Mouse (Mus musculus): ENCODE data around the gene Ctnna2. TPM values are rescaled to one million over a fixed set of nuclear protein-coding genes. Genes with fewer than 3 reads are reported as not detected.

Gene Ctnna2
- polyA plus RNA-seq, 1 experiment from 2014 or later: 1.2 TPM

DNA sequence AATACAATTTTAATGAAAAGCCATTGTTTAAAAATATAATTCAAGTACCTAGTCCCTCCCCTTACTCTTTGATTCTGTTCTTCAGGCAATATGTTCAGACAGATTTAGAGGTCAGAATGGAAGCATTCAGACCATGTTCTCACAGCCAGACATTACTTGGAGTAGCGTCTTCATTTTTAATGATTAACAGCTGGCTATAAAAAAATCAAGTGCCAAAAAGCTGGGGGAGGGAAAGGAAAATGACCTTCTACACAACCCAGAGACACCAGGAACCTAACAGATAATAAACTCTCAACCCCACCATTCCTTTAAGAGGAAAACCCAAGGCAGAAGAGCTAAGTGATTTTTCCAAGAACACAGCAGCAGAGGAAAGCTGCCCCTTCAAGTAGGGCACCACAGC is 624.7 kb downstream of the Ctnna2 start:
- H3K4me2 ChIP-seq (ENCODE audit: low read depth, low read length): no peak overlapping the region
- 63% methylated on average over 1 of the region's 1 CpGs for WGBS
- H3K27me3 ChIP-seq (ENCODE audit: control insufficient read depth, insufficient read depth, low read length): no peaks in the 10 kb centered on the region
- no peaks in the 10 kb centered on the region for H3K4me1 ChIP-seq (ENCODE audit: control insufficient read depth, insufficient read depth, low read length)
- no peaks in the 10 kb centered on the region for H3K36me3 ChIP-seq (ENCODE audit: control insufficient read depth, insufficient read depth)
- no peak for ATAC-seq (replicated peaks; ENCODE audit: extremely low read depth, insufficient read depth, low FRiP score)
- H3K9me3 ChIP-seq (replicated peaks; ENCODE audit: control insufficient read depth, low read length): no peaks in the 10 kb centered on the region
- H3K27ac ChIP-seq (ENCODE audit: low read length): no peak overlapping the region
- no peak overlapping the region for H3K4me3 ChIP-seq (ENCODE audit: low read length)
- no peak overlapping the region for H3K9ac ChIP-seq (ENCODE audit: low read length)

DNA sequence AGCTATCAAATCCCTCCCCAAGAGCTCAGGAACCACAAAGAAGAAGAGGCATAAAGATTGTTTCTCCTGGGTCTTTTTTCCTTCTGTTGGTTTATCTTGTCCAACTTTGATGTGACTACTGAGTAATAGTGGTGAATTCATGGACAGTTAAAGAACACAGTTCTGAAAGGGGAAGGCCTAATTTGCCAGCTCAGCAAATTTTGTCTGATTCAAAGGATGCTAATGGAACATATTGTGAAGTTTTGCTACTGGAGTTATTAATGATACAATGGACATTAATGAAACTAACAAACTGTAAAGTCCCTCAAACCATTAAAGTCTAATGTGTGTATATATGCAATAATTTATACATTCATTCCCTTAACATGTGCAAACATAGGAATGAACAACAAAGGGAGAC is 635.7 kb downstream of the Ctnna2 start:
- ATAC-seq (replicated peaks; ENCODE audit: extremely low read depth, insufficient read depth, low FRiP score): no peak
- Histone ChIP-seq H3K9me3 (replicated peaks; ENCODE audit: control insufficient read depth, low read length) (no peaks in the 10 kb centered on the region), H3K4me3 (ENCODE audit: low read length) (no peak overlapping the region), H3K4me1 (ENCODE audit: control insufficient read depth, insufficient read depth, low read length) (no peaks in the 10 kb centered on the region), H3K27ac (ENCODE audit: low read length) (no peak overlapping the region), H3K36me3 (ENCODE audit: control insufficient read depth, insufficient read depth) (no peaks in the 10 kb centered on the region), H3K9ac (ENCODE audit: low read length) (no peak overlapping the region), H3K4me2 (ENCODE audit: low read depth, low read length) (no peak overlapping the region), H3K27me3 (ENCODE audit: control insufficient read depth, insufficient read depth, low read length) (no peaks in the 10 kb centered on the region)

DNA sequence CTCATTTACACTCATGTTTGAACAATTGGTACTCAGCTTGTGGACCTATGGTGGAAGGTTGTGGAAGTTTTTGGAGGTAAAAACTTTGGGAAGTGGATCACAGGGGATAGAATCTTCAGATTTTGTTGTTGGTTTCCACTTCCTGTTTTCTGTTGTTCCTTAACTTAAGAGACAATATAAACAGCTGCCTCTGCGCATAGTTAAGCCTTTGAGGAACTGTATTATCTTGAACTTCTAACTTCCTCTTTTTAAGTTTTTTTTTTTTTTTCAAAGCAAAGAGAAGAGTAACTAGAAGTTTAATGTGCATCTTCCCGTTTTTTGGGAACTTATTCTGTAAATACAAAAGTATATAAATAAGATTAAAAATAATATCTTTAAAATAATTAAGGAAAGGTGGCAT is 644.0 kb downstream of the Ctnna2 start:
- H3K27ac ChIP-seq (ENCODE audit: low read length): no peak overlapping the region
- no peak overlapping the region for H3K9ac ChIP-seq (ENCODE audit: low read length)
- no peaks in the 10 kb centered on the region for H3K27me3 ChIP-seq (ENCODE audit: control insufficient read depth, insufficient read depth, low read length)
- H3K4me2 ChIP-seq (ENCODE audit: low read depth, low read length): no peak overlapping the region
- 60% methylated on average over 2 of the region's 2 CpGs for WGBS
- no peak overlapping the region for H3K4me3 ChIP-seq (ENCODE audit: low read length)
- no peak for ATAC-seq (replicated peaks; ENCODE audit: extremely low read depth, insufficient read depth, low FRiP score)
- no peaks in the 10 kb centered on the region for H3K4me1 ChIP-seq (ENCODE audit: control insufficient read depth, insufficient read depth, low read length)
- no peaks in the 10 kb centered on the region for H3K9me3 ChIP-seq (replicated peaks; ENCODE audit: control insufficient read depth, low read length)
- H3K36me3 ChIP-seq (ENCODE audit: control insufficient read depth, insufficient read depth): no peaks in the 10 kb centered on the region

DNA sequence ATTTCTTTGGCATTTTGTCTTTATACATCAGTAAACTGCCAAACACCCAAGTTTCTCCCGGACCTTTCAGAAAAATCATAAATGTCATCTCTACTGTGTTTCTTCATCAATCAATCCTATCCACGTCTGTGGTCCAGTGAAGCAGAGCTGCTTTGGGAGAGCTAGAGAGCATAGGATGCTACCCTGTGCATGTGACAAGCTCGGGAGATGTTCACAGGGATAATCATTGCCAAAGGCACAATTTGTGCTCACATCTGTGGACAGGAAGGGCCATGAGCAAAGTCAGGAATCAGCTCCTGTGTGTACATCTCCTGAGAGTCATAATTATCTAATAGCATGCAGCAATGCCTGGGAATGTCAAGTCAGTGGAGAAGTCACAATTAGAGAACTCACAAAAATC is 654.8 kb downstream of the Ctnna2 start:
- no peak for ATAC-seq (replicated peaks; ENCODE audit: extremely low read depth, insufficient read depth, low FRiP score)
- Histone ChIP-seq H3K36me3 (ENCODE audit: control insufficient read depth, insufficient read depth) (no peaks in the 10 kb centered on the region), H3K4me3 (ENCODE audit: low read length) (no peak overlapping the region), H3K4me1 (ENCODE audit: control insufficient read depth, insufficient read depth, low read length) (no peaks in the 10 kb centered on the region), H3K9me3 (replicated peaks; ENCODE audit: control insufficient read depth, low read length) (no peaks in the 10 kb centered on the region), H3K4me2 (ENCODE audit: low read depth, low read length) (no peak overlapping the region), H3K27ac (ENCODE audit: low read length) (no peak overlapping the region), H3K9ac (ENCODE audit: low read length) (no peak overlapping the region), H3K27me3 (ENCODE audit: control insufficient read depth, insufficient read depth, low read length) (no peaks in the 10 kb centered on the region)
- 61% methylated on average over 3 of the region's 3 CpGs for WGBS

DNA sequence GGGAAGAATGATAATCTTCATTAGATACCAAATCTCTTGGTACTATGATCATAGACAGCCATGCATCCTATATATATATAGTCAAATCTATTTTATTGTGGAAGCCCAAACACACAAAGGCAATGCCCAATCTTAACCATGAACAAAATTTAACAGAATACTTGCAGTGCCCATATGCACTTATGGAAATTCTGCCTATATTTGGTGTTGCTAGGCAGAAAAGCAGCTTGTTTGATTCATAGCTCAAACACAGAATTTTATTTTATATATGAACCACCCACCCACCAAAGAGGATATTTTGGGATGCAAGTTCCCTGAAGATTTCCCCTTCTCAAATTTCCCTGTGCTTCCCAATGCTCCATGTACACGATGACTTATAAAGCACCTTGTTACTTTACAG is 655.2 kb downstream of the Ctnna2 start:
- ATAC-seq (replicated peaks; ENCODE audit: extremely low read depth, insufficient read depth, low FRiP score): no peak
- Histone ChIP-seq H3K36me3 (ENCODE audit: control insufficient read depth, insufficient read depth) (no peaks in the 10 kb centered on the region), H3K27me3 (ENCODE audit: control insufficient read depth, insufficient read depth, low read length) (no peaks in the 10 kb centered on the region), H3K4me3 (ENCODE audit: low read length) (no peak overlapping the region), H3K27ac (ENCODE audit: low read length) (no peak overlapping the region), H3K9ac (ENCODE audit: low read length) (no peak overlapping the region), H3K9me3 (replicated peaks; ENCODE audit: control insufficient read depth, low read length) (no peaks in the 10 kb centered on the region), H3K4me1 (ENCODE audit: control insufficient read depth, insufficient read depth, low read length) (no peaks in the 10 kb centered on the region), H3K4me2 (ENCODE audit: low read depth, low read length) (no peak overlapping the region)
- 76% methylated on average over 1 of the region's 1 CpGs for WGBS

DNA sequence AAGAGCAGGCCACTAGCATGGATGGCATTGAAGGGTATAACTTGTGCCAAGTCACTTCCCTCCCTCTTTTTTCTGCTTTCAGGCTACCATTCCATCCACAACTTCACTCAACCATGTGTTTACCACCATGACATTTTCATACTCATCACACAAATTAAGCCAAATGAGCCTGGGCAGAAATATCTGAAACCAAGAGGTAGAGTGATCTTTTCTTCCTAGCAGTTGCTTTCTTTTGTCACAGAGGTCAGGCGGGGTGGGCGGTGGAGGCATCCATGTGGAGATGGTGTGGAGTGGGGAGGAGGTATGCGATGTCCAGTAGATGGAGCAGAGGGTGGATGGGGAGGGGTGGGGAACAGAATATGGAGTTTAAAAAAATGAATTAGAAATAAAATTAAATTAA is 672.7 kb downstream of the Ctnna2 start:
- 83% methylated on average over 3 of the region's 3 CpGs for WGBS

DNA sequence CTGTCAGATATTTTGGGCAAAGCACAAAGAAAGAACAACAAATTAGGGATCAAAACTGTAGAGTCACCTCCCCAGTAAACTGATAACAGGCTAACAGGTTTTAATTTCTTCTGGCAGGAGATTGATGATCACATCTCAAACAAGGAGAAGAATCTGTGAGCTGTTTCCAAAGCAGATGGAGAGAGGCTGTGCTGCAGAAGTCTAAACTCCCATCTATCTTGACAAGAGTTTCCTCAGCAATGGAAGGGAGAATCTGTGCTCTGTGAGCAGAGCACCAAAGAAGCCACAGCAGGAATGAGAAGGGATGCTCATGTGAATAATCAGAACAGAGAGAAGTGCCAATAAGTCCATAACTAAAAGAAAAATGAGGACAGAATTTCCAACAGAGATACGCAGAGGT is 678.2 kb downstream of the Ctnna2 start:
- Histone ChIP-seq H3K4me2 (ENCODE audit: low read depth, low read length) (no peak overlapping the region), H3K4me3 (ENCODE audit: low read length) (no peak overlapping the region), H3K27me3 (ENCODE audit: control insufficient read depth, insufficient read depth, low read length) (no peaks in the 10 kb centered on the region), H3K9ac (ENCODE audit: low read length) (no peak overlapping the region), H3K27ac (ENCODE audit: low read length) (no peak overlapping the region), H3K4me1 (ENCODE audit: control insufficient read depth, insufficient read depth, low read length) (no peaks in the 10 kb centered on the region), H3K9me3 (replicated peaks; ENCODE audit: control insufficient read depth, low read length) (no peaks in the 10 kb centered on the region), H3K36me3 (ENCODE audit: control insufficient read depth, insufficient read depth) (no peaks in the 10 kb centered on the region)
- WGBS: 68% methylated on average over 1 of the region's 1 CpGs
- no peak for ATAC-seq (replicated peaks; ENCODE audit: extremely low read depth, insufficient read depth, low FRiP score)

More for the DNA sequence above, 672.7 kb downstream of the Ctnna2 start:
- Histone ChIP-seq H3K27me3 (ENCODE audit: control insufficient read depth, insufficient read depth, low read length) (no peaks in the 10 kb centered on the region), H3K4me2 (ENCODE audit: low read depth, low read length) (no peak overlapping the region), H3K4me1 (ENCODE audit: control insufficient read depth, insufficient read depth, low read length) (no peaks in the 10 kb centered on the region), H3K9me3 (replicated peaks; ENCODE audit: control insufficient read depth, low read length) (no peaks in the 10 kb centered on the region), H3K9ac (ENCODE audit: low read length) (no peak overlapping the region), H3K27ac (ENCODE audit: low read length) (no peak overlapping the region), H3K36me3 (ENCODE audit: control insufficient read depth, insufficient read depth) (no peaks in the 10 kb centered on the region), H3K4me3 (ENCODE audit: low read length) (no peak overlapping the region)
- no peak for ATAC-seq (replicated peaks; ENCODE audit: extremely low read depth, insufficient read depth, low FRiP score)

DNA sequence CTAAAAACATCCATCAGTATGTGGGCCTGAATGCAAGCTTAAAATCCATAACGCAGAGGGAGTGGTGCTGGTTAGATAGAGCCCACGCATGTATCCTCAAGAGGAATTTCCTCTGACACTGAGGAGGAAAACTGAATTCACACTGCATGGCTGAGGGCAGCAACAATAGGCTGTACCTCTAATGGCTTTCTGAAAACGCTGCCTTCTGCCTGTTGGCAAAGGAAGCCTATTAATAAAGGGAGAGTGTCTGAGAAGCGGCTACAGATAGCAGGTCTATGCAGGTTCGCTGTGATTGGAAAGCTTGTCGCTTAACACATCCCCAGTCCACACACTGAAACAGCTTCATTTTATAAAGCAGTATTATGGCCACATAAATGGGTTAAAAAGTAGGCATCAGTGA is 688.1 kb downstream of the Ctnna2 start:
- H3K4me2 ChIP-seq (ENCODE audit: low read depth, low read length): no peak overlapping the region
- H3K9ac ChIP-seq (ENCODE audit: low read length): no peak overlapping the region
- no peak overlapping the region for H3K4me3 ChIP-seq (ENCODE audit: low read length)
- WGBS: 62% methylated on average over 6 of the region's 6 CpGs
- no peak overlapping the region for H3K27ac ChIP-seq (ENCODE audit: low read length)
- ATAC-seq (replicated peaks; ENCODE audit: extremely low read depth, insufficient read depth, low FRiP score): no peak
- H3K9me3 ChIP-seq (replicated peaks; ENCODE audit: control insufficient read depth, low read length): no peaks in the 10 kb centered on the region
- H3K27me3 ChIP-seq (ENCODE audit: control insufficient read depth, insufficient read depth, low read length): no peaks in the 10 kb centered on the region
- no peaks in the 10 kb centered on the region for H3K4me1 ChIP-seq (ENCODE audit: control insufficient read depth, insufficient read depth, low read length)
- no peaks in the 10 kb centered on the region for H3K36me3 ChIP-seq (ENCODE audit: control insufficient read depth, insufficient read depth)

DNA sequence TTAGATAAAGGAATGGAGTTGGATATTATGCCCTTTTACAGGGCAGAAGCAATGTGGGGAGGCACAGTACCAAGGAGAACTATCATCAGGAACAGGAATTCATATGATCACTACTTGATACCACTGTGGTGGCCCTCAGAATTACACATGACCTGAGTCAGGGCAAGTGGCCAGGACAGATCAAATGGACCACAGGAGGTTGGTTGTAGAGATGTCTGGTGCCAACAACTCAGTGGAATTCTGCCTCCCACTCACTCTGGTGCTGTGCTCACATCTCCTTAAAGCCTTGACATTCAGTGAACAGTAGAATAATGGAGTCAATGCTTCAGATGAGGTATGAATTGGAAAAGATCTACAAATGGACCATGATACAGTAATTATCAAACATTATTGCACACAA is 691.1 kb downstream of the Ctnna2 start:
- Histone ChIP-seq H3K4me3 (ENCODE audit: low read length) (no peak overlapping the region), H3K9me3 (replicated peaks; ENCODE audit: control insufficient read depth, low read length) (no peaks in the 10 kb centered on the region), H3K9ac (ENCODE audit: low read length) (no peak overlapping the region), H3K27me3 (ENCODE audit: control insufficient read depth, insufficient read depth, low read length) (no peaks in the 10 kb centered on the region), H3K27ac (ENCODE audit: low read length) (no peak overlapping the region), H3K4me1 (ENCODE audit: control insufficient read depth, insufficient read depth, low read length) (no peaks in the 10 kb centered on the region), H3K36me3 (ENCODE audit: control insufficient read depth, insufficient read depth) (no peaks in the 10 kb centered on the region), H3K4me2 (ENCODE audit: low read depth, low read length) (no peak overlapping the region)
- no peak for ATAC-seq (replicated peaks; ENCODE audit: extremely low read depth, insufficient read depth, low FRiP score)

DNA sequence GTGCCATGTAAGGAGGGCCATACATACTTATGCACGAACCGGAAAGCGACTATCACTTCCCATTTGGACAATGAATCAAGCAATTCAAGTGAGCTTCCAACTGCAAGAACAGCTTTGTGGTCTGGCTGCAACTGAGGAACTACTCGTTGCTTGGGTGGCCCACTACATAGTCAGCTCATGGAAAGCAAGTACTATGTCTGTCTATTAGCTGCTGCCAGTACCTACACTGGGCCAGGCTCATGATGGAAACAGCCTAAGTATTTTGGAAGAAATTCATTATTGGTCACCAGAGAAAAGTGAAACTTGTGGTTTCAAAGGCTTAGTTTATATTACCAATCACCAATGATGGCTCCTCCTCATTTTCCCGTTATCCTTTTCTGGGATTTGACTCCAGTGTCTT is 693.2 kb downstream of the Ctnna2 start:
- H3K9ac ChIP-seq (ENCODE audit: low read length): no peak overlapping the region
- H3K4me3 ChIP-seq (ENCODE audit: low read length): no peak overlapping the region
- no peaks in the 10 kb centered on the region for H3K4me1 ChIP-seq (ENCODE audit: control insufficient read depth, insufficient read depth, low read length)
- H3K4me2 ChIP-seq (ENCODE audit: low read depth, low read length): no peak overlapping the region
- H3K27ac ChIP-seq (ENCODE audit: low read length): no peak overlapping the region
- no peaks in the 10 kb centered on the region for H3K27me3 ChIP-seq (ENCODE audit: control insufficient read depth, insufficient read depth, low read length)
- no peaks in the 10 kb centered on the region for H3K36me3 ChIP-seq (ENCODE audit: control insufficient read depth, insufficient read depth)
- 86% methylated on average over 5 of the region's 5 CpGs for WGBS
- no peaks in the 10 kb centered on the region for H3K9me3 ChIP-seq (replicated peaks; ENCODE audit: control insufficient read depth, low read length)
- no peak for ATAC-seq (replicated peaks; ENCODE audit: extremely low read depth, insufficient read depth, low FRiP score)

All from heart, embryonic 16.5 days (tissue).